Comparison of ENCODE assay signal across 14 mouse cellular contexts in the genomic region with DNA sequence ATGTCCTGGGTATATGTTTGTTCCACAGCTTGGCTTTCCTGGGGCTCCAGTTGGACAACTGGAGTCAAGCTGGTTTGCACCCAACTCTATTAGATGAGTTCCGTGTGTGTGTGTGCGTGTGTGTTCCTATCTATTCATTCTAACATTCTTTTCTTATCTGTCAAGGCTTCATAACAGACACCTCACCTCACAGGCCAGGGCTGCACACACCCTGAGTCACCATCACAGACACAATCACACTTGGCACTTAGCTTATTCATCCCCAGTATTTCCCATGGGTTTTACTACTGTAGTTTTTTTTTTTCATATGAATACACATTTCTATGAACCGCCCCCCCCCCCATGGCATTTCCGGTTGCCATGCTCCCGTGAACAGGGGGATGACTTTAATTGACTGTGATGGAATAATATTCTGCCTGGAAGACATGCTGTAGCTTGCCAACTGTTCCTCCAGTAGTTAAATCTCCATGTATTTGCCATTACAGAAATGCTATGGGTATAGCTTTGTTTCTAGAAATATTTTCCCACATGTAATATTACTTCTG. TPM values are rescaled to one million over a fixed set of nuclear protein-coding genes. Genes with fewer than 3 reads are reported as not detected.
"Had no signal": no experiment of that assay in that cellular context is flagged by ENCODE, and none has a peak within 500 bp of the region (broad histone marks: within the 10 kb centered on the region; RNA-seq: fewer than 3 reads in every experiment).

No protein-coding gene starts in this region.

- H3K9me3 ChIP-seq: limb, embryonic 15.5 days; liver, embryonic 12.5 days; midbrain, embryonic 12.5 days had no signal

- H3K27ac ChIP-seq: limb, embryonic 15.5 days; liver, embryonic 12.5 days; midbrain, embryonic 12.5 days had no signal

- H3K27me3 ChIP-seq: limb, embryonic 15.5 days; liver, embryonic 12.5 days had no signal

- H3K36me3 ChIP-seq: limb, embryonic 15.5 days; liver, embryonic 12.5 days; midbrain, embryonic 12.5 days had no signal

- H3K4me2 ChIP-seq: limb, embryonic 15.5 days; liver, embryonic 12.5 days; lung, embryonic 14.5 days; midbrain, embryonic 12.5 days had no signal

- H3K9ac ChIP-seq: limb, embryonic 15.5 days; liver, embryonic 12.5 days; lung, embryonic 14.5 days; midbrain, embryonic 12.5 days had no signal

- ATAC-seq: liver, embryonic 12.5 days; midbrain, embryonic 16.5 days had no signal

- DNase-seq: kidney, adult 18-20 months; kidney, postnatal 10 days; kidney, postnatal 4 days; lung, embryonic 14.5 days; lung, postnatal 10 days; lung, postnatal 4 days; right cerebral cortex, postnatal 25 days; thymus, adult 2 months; thymus, postnatal 25 days had no signal

- H3K4me3 ChIP-seq: limb, embryonic 15.5 days; liver, embryonic 12.5 days; midbrain, embryonic 12.5 days had no signal

- H3K4me1 ChIP-seq: liver, embryonic 12.5 days had no signal

RNA-seq across cellular contexts. Expression of a gene that starts 28.3 kb away (rescaled TPM):
- total RNA-seq: megakaryocyte, adult 5-6 weeks had no signal
